Mouse (Mus musculus) heart, postnatal 36 days (tissue): Measurements from ENCODE around the gene Insig1. TPM values are rescaled to one million over a fixed set of nuclear protein-coding genes. Genes with fewer than 3 reads are reported as not detected.
A peak's percentile ranks its signal among the peaks of the same experiment; 100 is the strongest.

ENCODE experiments used
- DNase-seq, 2 experiments: peaks; one replicate each; pipeline ENCODE4 v3.0.0; 2021 to 2022
- intact Hi-C: fragments of 180-260 bp; cut with DNase I; formaldehyde crosslinking; loops from one replicate; pipeline ENCODE4 v1.15.1; 2025
- total RNA-seq, 2 experiments: library from RNA; stranded (reverse); gene quantifications; 2 replicates each; pipeline ENCODE4 v1.2.3; 2021

Gene Insig1
- total RNA-seq, 2 experiments from 2014 or later: 18.8 to 21.2 TPM

DNA sequence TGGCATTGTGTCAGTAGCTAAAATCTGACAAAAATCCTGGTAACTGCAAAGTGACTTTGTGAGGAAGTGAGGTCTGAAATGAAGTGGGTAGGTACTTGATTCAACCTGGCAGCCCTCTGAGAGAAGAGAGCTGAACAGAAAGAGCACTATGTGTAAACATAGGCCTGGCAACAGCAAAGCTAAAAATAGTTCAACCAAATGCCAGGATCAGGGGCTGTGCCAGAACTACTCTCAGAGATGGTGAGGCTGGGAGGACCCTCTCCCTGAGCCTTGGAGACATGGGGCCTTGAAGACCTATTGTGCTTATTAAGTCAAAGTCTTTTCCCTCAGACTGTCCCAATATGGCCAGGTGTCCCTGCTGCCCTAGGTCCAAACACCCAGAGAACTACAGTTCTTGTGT is 10.7 kb upstream of the Insig1 start:
- peak in 1 of 2 experiments; percentile 14 for DNase-seq
- intact Hi-C loops: no loop called here

GRCm38 (mm10) chr5:28061011-28061410 is 10.2 kb upstream of the Insig1 start:
- DNase-seq: no peak
- intact Hi-C loops: no loop called here

GRCm38 (mm10) chr5:28063989-28064624 is 7.1 kb upstream of the Insig1 start:
- intact Hi-C loops: no loop called here
- DNase-seq: no peak

GRCm38 (mm10) chr5:28065275-28065674 is 5.9 kb upstream of the Insig1 start:
- intact Hi-C loops: no loop called here
- DNase-seq: no peak

DNA sequence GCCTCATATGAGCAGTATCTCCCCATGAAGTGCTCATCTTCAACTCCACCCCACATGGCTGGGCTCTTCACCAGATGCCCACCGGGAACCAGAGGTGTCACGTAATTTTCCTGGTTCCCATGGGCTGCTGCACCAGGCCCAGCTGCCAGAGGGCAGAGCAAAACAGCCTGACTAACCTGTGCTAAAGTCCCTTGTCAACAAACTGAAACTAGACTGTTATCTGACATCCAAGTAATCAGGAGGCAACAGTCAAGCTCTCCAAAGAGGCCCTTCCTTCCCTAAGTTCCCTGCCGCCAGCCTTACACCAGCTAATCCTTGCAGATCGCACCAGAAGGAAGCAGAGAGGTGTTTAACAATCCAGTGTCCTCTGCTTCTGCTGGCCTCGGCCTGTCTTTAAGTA is 4.9 kb upstream of the Insig1 start:
- DNase-seq: no peak
- intact Hi-C loops: no loop called here

- DNase-seq: no peak
- intact Hi-C loops: loop anchor here (2.0 to 5.0 kb wide), 3 partner anchors 33 to 278 kb away; partner anchors contain the start of gene Paxip1
Observed at GRCm38 (mm10) chr5:28070149-28070827, 875 bp upstream of the Insig1 start.

- intact Hi-C loops: loop anchor here (2.0 to 5.0 kb wide), 4 partner anchors 17 to 279 kb away; partner anchors contain the start of gene Paxip1
- peak; percentile 64 to 79 for DNase-seq
Observed at GRCm38 (mm10) chr5:28071456-28072223, 477 bp downstream of the Insig1 start.

- no peak for DNase-seq
- intact Hi-C loops: no loop called here
Observed at GRCm38 (mm10) chr5:28079431-28079830, 8.3 kb downstream of the Insig1 start.

DNA sequence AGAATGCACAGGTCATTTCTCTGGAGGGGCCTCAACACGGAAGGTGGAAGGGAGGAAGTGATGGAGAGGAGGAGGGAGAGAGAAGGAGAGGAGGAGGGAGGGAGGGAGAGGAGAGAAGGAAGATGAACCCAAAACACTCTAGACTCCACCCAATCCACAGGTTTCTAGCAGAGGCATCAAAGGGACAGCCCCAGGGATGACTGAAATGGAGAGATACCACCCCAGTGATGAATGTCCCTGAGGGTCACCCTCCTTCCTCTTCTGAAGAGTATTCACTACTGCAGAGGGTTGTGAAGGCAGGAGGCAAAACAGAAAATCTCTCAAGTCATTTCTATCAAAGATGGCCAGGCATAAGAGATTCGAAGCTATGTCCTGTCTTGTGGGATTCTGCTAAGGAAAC is 10.0 kb downstream of the Insig1 start:
- intact Hi-C loops: no loop called here

DNA sequence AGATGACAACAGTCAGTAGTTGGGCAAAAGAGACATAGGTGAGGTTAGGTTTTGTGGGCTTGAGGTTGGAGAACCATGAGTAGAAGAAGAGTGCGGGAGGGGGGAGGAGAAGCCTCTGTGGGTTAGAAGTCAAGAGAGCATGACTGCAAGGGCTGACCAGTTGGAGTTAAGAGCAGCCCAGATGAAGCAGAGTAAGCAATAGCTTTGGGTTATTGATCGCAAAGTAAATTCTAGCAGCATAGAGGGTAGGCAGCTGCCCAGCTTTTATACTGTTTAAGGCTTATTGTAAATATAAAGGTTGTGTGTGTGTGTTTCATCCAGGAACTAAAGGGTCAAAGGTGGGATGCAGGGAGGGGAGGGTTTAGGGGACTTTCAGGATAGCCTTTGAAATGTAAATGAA is 10.7 kb downstream of the Insig1 start:
- no peak for DNase-seq
- intact Hi-C loops: no loop called here

More for the DNA sequence above, 10.0 kb downstream of the Insig1 start:
- no peak for DNase-seq

- intact Hi-C loops: no loop called here
Observed at GRCm38 (mm10) chr5:28082312-28082711, 11.1 kb downstream of the Insig1 start.

GRCm38 (mm10) chr5:28082796-28083195 is 11.6 kb downstream of the Insig1 start:
- intact Hi-C loops: no loop called here
- DNase-seq: no peak

More at GRCm38 (mm10) chr5:28082312-28082711, 11.1 kb downstream of the Insig1 start:
- DNase-seq: no peak

DNA sequence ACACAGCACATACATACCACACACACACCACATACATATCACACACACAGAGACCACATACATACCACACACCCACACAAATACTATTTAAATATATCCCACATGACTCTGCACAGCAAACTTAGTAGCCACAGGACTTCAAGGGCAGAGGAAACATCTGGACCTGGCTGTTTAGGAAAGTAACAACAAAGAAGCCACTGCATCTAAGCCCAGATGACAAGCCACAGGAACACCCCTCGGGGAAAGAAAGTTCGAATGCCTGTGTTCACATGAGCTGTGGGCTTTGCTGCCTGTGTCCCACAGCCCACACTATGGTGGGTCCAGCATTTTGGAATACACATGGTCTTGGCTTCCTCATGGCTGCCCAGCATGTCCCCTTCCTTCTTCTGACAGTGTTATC is 13.6 kb downstream of the Insig1 start:
- DNase-seq: no peak
- intact Hi-C loops: no loop called here

GRCm38 (mm10) chr5:28090547-28090946 is 19.4 kb downstream of the Insig1 start:
- intact Hi-C loops: loop anchor here (5.0 kb wide), 3 partner anchors 53 to 413 kb away; partner anchors contain the start of gene Paxip1

GRCm38 (mm10) chr5:28092327-28092726 is 21.2 kb downstream of the Insig1 start:
- no peak for DNase-seq
- intact Hi-C loops: loop anchor here (5.0 kb wide), 3 partner anchors 55 to 415 kb away; partner anchors contain the start of gene Paxip1

More at GRCm38 (mm10) chr5:28090547-28090946, 19.4 kb downstream of the Insig1 start:
- no peak for DNase-seq

GRCm38 (mm10) chr5:28093874-28094273 is 22.7 kb downstream of the Insig1 start:
- intact Hi-C loops: loop anchor here (1.0 to 5.0 kb wide), 5 partner anchors 57 to 417 kb away; partner anchors contain the start of gene Paxip1
- DNase-seq: peak; percentile 81 to 91

DNA sequence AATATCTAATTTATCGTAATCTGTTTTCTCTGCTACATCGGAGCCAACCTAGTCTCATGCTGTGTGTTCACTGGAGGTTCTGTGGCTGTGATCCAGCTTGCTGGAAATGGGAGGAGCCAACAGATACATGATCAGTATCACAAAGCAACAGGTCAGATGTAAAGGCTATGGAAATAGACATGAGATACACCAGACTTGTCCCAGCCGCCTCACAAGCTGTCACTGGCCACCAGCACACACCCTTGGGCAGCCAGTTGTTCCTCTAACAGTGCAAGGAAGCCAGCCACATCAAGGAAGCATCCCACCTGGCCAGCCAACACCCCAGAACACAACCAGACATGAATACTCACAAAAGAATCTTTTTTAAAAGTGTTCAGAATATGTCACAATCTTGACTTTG is 23.2 kb downstream of the Insig1 start:
- intact Hi-C loops: loop anchor here (1.0 to 5.0 kb wide), 5 partner anchors 57 to 417 kb away; partner anchors contain the start of gene Paxip1
- DNase-seq: no peak

- intact Hi-C loops: loop anchor here (1.0 to 5.0 kb wide), 5 partner anchors 58 to 418 kb away; partner anchors contain the start of gene Paxip1
- DNase-seq: no peak
Observed at GRCm38 (mm10) chr5:28094846-28095245, 23.7 kb downstream of the Insig1 start.

DNA sequence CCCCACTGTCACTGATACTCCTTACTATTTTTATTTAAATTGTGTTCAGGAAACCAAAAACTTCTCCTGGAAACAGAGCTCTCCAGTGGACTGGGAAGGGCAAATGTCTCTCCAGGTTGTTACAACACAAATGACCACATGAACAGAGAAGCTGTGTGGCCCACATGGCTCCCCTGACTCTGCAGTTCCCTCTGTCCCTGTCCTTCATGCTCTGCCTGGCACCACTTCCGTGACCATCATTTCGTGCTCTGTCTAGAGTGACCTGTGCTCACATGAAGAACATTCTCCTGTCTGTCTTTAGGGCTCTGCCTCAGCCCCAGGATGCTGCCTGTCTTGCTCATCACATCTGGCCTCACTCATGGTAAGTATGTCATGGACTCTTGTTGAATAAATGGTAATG is 24.5 kb downstream of the Insig1 start:
- DNase-seq: no peak
- intact Hi-C loops: loop anchor here (2.0 kb wide), 1 partner anchor 241 kb away; no protein-coding TSS in a partner anchor

DNA sequence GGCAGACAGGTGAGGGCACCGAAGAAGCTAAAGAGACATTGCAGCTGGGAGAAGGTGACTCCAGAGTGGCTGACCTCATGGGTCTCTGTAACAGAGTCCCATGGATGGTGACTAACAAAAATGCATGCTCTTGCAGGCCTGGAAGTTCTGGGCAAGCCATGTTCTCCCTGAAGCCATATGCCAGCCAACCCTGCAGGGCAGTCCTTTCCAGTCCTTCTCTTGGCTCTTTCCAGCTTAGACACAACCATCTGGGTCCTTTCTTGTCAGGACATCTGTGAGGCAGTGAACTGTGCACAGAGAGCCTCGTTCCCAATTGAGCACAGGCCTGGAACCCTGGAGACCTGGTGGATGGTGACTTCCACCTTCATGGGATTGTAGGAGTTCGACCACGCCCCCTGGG is 35.8 kb downstream of the Insig1 start:
- no peak for DNase-seq
- intact Hi-C loops: no loop called here

DNA sequence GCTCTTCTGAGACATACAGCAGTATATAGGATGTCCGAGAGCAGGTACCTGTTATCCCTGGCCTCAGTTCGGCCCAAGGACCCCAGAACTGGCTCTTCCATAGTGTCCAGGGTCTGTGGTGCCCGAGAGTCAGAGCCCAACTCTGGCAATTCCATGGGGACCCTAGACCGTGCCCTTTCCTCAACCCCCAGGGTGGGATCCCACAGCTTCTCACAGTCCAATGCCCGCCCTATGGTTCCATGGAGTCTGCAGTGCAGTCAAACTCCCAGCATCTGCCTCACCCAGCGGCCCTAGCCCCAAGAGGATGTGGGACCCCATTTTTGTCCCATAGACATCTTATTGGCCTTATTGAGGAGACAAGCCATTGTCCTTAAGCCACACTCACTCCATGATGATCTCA is 36.8 kb downstream of the Insig1 start:
- intact Hi-C loops: no loop called here

More for the DNA sequence above, 36.8 kb downstream of the Insig1 start:
- no peak for DNase-seq
